In genomic region chr5:64155861-64156550, GRCm38 (mm10) we compare ENCODE assay signal across 7 mouse cellular contexts. TPM values are rescaled to one million over a fixed set of nuclear protein-coding genes. Genes with fewer than 3 reads are reported as not detected.
DNase-seq lines count a peak whose midpoint lies in the region; ATAC-seq lines count a peak whose summit lies in the region.

Tbc1d1 (plus strand) TSS chr5:64156305.

- H3K27me3 ChIP-seq in splenic B cell, adult 2 months (ENCODE audit: control insufficient read depth, insufficient read depth, low read length, poor library complexity, severe bottlenecking) = no peaks in the 10 kb centered on the region

- peak; percentile 65 for ATAC-seq in megakaryocyte progenitor cell, adult 5-6 weeks (replicated peaks; ENCODE audit: poor library complexity)

- no peaks in the 10 kb centered on the region; the same call in 1 of the 2 replicates for H3K4me1 ChIP-seq in brown adipose tissue, adult 24 weeks (ENCODE audit: control insufficient read depth, insufficient read depth, insufficient read length, low read length)

- H3K27ac ChIP-seq in brown adipose tissue, adult 24 weeks (replicated peaks; ENCODE audit: low read depth, low read length) = peak within 1 kb of the TSS; percentile 43

- intact Hi-C loops in left cerebral cortex, postnatal 25 days (cut with DNase I) = no loop called here

- peak; percentile 59 for DNase-seq in Muller cell, postnatal 12 days (ENCODE audit: inconsistent ontology term)
- no peak for DNase-seq in gastrocnemius, postnatal 25 days
- peak; percentile 72 for DNase-seq in induced T-regulatory cell, adult 2 months (ENCODE audit: low read depth)
- DNase-seq in left cerebral cortex, postnatal 25 days (ENCODE audit: low spot score in 2 of 2) = peak; percentile 12 to 52
- DNase-seq in splenic B cell, adult 2 months (ENCODE audit: low read depth, low spot score) = peak; percentile 81

- no peaks in the 10 kb centered on the region for H3K36me3 ChIP-seq in splenic B cell, adult 2 months (ENCODE audit: control insufficient read depth, insufficient read depth, low read length, poor library complexity, severe bottlenecking)

- H3K4me3 ChIP-seq in brown adipose tissue, adult 24 weeks (ENCODE audit: insufficient read depth, low read depth, low read length) = 0 out of 2 replicates have a peak within 1 kb of the TSS, but pooled peaks have one; percentile 8

RNA-seq across cellular contexts. Expression of gene Tbc1d1, which starts in this region (rescaled TPM):
- polyA plus RNA-seq in brown adipose tissue, adult 24 weeks (2012; ENCODE audit: insufficient read depth, insufficient read length, missing spikeins) = 5.6 and 7.8 TPM in 2 replicates
- 10 to 100 TPM; 39.3 to 77.3 TPM for total RNA-seq in gastrocnemius, postnatal 25 days (2021)
- total RNA-seq in left cerebral cortex, postnatal 25 days (2021) = 10 to 100 TPM; 16.2 to 20.2 TPM
- total RNA-seq in megakaryocyte progenitor cell, adult 5-6 weeks (2015) = 16.7 and 17.6 TPM in 2 replicates
- 31.0 and 31.7 TPM in 2 replicates for total RNA-seq in megakaryocyte progenitor cell, adult 5-6 weeks (2017)
